Mouse (Mus musculus) embryo, embryonic 11 days (tissue): ENCODE data around the gene Olfr406.

Experiments used
- DNase-seq: peaks from one replicate; pipeline ENCODE4 v3.0.0-alpha.2; 2015

The Olfr406 gene

DNA sequence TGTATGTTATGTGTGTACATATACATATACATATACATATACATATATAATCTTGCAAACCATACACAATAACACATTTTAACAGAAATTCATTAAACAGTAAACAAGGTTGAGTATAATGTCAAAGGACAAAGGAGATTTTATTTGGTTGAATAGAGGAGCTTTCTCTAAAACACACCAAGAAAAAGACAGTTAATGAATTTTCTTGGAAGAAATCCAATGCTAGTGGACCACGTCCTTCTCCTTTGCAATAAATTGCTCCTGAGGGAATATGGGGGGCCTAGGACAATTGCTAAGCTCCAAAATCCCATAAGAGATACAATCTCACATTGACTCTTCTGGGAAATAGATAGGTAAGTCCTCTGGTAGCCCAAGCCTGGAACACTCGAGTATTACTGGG is at the start of gene Olfr406:
Olfr406 (plus strand) TSS at position 301 of the 400 bp plus-strand sequence.
- DNase-seq = no peak

DNA sequence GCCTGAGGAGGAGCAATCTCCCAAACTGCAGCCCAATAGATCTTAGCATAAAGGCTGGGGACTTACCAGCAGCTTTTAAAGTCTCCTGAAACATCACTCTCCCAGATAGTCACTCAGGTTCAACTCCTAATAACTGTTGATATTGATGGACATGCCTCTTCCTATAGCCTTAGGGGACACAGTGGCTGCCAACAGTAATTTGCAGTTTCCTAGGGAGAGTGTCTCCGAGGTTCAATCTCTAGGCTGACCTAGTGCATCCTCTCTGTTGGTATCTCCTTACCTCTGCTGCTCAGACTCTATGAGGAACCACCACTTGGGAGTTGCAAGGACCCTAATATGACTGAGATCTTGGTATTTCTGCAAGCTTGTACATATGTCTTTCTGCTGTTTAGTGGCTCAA is 48.3 kb upstream of the Olfr406 start, which contains the start of gene Olfr43:
Olfr43 (minus strand) TSS at position 101 of the 400 bp plus-strand sequence.
- DNase-seq = no peak

DNA sequence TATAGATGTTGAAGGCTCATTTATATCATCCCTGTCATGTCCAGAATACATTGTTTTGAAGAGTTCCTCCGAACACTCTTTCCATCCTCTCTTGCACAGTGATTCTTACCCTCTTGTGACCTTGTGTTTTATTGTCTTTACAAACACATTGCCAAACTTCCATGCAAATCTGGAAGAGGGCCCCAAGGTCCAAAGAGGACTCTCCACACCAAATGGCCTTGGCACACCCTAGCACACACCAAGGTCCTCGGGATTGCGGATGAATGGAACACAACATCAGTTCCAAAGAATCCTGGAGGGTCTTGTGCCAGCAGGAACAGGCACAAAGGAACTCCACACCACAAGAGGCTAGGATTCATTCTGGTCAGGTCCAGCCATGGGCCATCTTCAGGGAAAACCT is 18.4 kb upstream of the Olfr406 start:
- no peak for DNase-seq

DNA sequence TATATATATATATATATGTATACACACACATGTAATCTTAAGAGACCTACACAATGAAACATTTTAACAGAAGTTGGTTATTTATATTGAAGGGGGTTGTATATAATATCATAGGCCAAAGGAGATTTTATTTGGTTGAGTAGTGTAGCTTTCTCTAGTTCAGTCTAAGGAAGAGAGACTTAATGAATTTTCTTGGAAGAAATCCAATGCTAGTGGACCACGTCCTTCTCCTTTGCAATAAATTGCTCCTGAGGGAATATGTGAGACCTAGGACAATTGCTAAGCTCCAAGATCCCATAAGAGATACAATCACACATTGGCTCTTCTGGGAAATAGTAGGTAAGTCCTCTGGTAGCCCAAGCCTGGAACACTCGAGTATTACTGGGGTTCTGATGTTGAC is 23.8 kb downstream of the Olfr406 start, which contains the start of gene Olfr59:
Olfr59 (plus strand) TSS at position 301 of the 400 bp plus-strand sequence.
- no peak for DNase-seq

DNA sequence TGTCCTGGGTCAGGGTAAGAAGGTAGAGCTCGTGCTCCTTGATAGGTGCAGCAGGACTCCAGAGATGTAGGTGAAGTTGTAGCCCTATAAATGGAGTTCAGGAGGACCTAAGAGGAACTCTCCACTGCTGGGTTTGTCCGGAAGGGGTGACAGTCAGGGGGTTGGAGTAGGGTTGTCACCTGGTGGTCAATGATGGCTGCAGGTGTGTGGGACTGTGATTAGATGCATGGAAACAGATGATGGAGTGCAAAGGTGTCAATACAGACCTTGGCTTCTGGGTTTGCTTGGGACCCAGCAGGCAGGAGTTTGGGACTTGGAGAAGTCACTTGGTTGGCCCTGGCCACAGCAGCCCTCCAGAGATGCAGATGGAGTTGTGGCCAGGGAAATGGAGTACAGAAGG is 27.6 kb downstream of the Olfr406 start:
- no peak for DNase-seq
